Mouse (Mus musculus) splenic B cell, adult 2 months (primary cell): ENCODE measurements around the gene Dop1a.

Source experiments
- DNase-seq: peaks from one replicate; pipeline ENCODE4 v3.0.0-alpha.2; 2011; ENCODE audit warnings: low read depth, low spot score
- H3K27me3 ChIP-seq: 2 replicates; pipeline ENCODE4 v1.6.1; 2012; ENCODE audit warnings: mild to moderate bottlenecking, low read length, moderate library complexity, mixed read lengths; ENCODE audit not compliant: control insufficient read depth, poor library complexity, insufficient read depth, severe bottlenecking
- H3K36me3 ChIP-seq: 2 replicates; pipeline ENCODE4 v1.6.1; 2012; ENCODE audit warnings: mild to moderate bottlenecking, low read length, moderate library complexity, mixed read lengths; ENCODE audit not compliant: control insufficient read depth, poor library complexity, insufficient read depth, severe bottlenecking

Dop1a gene

DNA sequence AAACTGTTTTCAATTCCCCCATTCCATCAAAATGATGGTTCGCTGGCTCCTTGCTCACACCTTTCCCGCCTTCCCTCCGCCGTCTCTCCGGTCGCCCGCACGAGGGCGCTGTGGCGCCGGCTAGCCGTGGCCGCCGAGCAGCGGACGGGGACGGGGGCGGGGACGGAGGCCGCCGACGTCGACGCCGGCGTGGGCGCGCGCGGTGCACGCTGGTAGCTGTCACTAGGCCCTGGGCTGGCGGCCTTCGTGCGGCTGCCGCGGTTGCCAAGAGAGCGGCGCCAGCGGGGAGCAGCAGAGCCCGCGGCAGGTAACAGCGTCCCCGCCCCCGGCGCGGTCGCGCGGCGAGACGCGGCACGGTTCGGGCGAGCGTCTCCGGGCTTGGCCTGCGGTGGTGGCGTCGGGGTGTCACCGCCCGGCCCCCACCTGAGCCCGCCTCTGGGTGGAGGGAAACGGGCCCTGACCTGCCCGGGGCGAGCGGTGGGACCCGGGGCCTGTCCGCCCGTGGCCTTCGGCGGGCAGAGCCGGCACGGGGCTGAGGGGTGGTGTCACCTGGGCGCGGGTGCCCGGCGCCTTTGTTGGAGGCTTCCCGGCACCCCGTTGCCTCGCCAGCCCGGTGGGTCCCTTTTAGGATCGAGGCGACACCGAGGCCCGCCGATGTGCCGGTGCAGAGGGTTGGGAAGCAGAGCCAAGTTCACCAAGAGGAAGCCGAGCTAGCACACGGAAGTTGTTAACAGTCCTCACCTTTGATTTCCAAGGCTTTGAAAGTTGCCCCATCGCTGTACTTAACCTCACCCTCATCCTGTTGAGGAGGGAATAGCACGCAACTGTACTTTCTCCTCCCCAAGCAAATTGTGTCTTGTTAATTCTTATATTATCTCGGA, at the start of gene Dop1a:
Gene Dop1a (plus strand): TSS at position 165 of the 881 bp plus-strand sequence.
- no peaks in the 10 kb centered on the region for H3K27me3 ChIP-seq
- DNase-seq, result peak; percentile 95
- no peaks in the 10 kb centered on the region for H3K36me3 ChIP-seq

- no peaks in the 10 kb centered on the region for H3K36me3 ChIP-seq
- no peak for DNase-seq
These were observed 49.0 kb upstream of the Dop1a start for GRCm38 (mm10) chr9:86417971-86418370.

DNA sequence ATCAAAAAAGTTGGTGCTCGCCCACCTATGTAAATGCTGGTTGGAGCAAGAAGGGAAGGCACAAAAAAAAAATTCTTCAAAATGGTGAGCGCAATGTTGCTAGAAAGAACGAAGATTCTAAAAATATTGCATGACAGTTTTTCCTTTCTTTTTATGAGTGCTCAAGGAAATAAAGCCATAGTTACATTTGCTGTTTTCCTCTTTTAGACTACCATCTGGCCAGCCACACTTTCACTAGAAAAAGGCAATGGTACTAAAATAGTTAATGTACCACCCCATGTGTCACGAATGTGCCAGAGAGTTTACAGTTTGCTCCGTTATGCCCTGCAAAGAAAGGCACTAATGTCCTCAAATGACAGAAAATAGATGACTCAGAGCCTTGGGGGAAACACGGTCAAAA, 47.6 kb upstream of the Dop1a start:
- no peaks in the 10 kb centered on the region for H3K27me3 ChIP-seq
- no peak for DNase-seq

More at GRCm38 (mm10) chr9:86417971-86418370, 49.0 kb upstream of the Dop1a start:
- H3K27me3 ChIP-seq, result no peaks in the 10 kb centered on the region

GRCm38 (mm10) chr9:86423331-86423730, 43.6 kb upstream of the Dop1a start:
- no peaks in the 10 kb centered on the region for H3K27me3 ChIP-seq
- no peaks in the 10 kb centered on the region for H3K36me3 ChIP-seq
- DNase-seq, result no peak

More for the DNA sequence above, 47.6 kb upstream of the Dop1a start:
- H3K36me3 ChIP-seq, result no peaks in the 10 kb centered on the region

GRCm38 (mm10) chr9:86435510-86435909, 31.4 kb upstream of the Dop1a start:
- no peaks in the 10 kb centered on the region for H3K27me3 ChIP-seq
- no peak for DNase-seq

DNA sequence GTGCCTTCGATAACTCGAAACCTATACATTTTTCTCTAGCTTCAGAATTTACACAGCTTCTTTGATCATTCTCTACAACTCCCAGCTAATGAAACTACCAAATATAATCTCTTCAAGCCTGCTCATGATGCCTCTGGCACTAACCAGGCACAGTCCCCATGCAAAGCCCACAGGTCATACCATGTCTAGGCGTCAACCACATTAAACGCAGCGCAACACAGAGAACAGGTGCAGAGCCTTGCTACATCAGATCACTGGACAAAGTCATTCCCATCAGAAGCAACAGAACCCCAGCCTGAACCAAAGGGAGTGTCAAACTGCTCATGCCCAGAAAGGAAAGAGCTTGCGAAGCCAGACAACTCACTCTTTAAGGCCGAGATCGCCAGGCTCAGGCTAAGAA, 30.3 kb upstream of the Dop1a start:
- Histone ChIP-seq H3K36me3 (no peaks in the 10 kb centered on the region), H3K27me3 (no peaks in the 10 kb centered on the region)
- DNase-seq, result no peak

More at GRCm38 (mm10) chr9:86435510-86435909, 31.4 kb upstream of the Dop1a start:
- no peaks in the 10 kb centered on the region for H3K36me3 ChIP-seq

DNA sequence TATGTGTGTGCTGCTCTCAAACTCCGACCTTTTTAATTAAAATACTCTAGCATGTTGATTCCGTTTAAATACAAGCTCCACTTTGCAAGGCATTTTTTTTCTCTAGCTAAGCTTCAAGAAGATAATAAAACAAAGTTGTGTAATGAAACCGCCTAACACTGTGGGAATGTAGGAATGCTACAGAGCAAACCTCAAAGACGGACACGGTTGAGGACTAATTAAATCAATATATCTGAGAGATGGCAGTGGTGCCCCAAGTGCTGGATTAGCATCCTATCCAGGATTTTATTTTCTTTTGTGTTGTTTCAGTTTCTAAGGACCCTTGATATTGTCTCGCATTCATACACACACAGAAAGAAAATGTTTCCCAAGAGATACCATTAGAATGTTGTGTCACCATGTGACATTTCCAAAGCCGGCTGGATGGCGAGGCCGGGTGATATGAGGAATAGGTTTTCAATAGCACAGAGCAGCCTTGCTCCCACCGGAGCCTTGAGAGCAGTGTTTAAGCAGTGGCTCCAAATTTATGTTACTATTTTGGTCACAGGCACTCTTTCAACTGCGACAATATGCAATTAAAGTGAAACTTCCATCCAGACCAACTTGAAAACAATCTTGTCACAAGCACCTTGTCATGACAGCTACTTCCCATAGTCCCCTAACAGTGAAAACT, 28.5 kb upstream of the Dop1a start:
- H3K36me3 ChIP-seq, result no peaks in the 10 kb centered on the region
- no peaks in the 10 kb centered on the region for H3K27me3 ChIP-seq
- DNase-seq, result no peak

- H3K36me3 ChIP-seq, result no peaks in the 10 kb centered on the region
- no peak for DNase-seq
- H3K27me3 ChIP-seq, result no peaks in the 10 kb centered on the region
These were observed 24.7 kb upstream of the Dop1a start for GRCm38 (mm10) chr9:86442248-86442647.

GRCm38 (mm10) chr9:86446847-86447246, 20.1 kb upstream of the Dop1a start:
- DNase-seq, result no peak
- no peaks in the 10 kb centered on the region for H3K27me3 ChIP-seq
- no peaks in the 10 kb centered on the region for H3K36me3 ChIP-seq

- Histone ChIP-seq H3K36me3 (no peaks in the 10 kb centered on the region), H3K27me3 (no peaks in the 10 kb centered on the region)
- no peak for DNase-seq
These were observed 19.5 kb upstream of the Dop1a start for GRCm38 (mm10) chr9:86447431-86447830.

- DNase-seq, result peak; percentile 78
- H3K36me3 ChIP-seq, result no peaks in the 10 kb centered on the region
- H3K27me3 ChIP-seq, result no peaks in the 10 kb centered on the region
These were observed 17.4 kb upstream of the Dop1a start for GRCm38 (mm10) chr9:86449581-86449980.

GRCm38 (mm10) chr9:86451094-86451493, 15.9 kb upstream of the Dop1a start:
- Histone ChIP-seq H3K27me3 (no peaks in the 10 kb centered on the region), H3K36me3 (no peaks in the 10 kb centered on the region)
- no peak for DNase-seq

- Histone ChIP-seq H3K36me3 (no peaks in the 10 kb centered on the region), H3K27me3 (no peaks in the 10 kb centered on the region)
- peak; percentile 79 for DNase-seq
These were observed 15.3 kb upstream of the Dop1a start for GRCm38 (mm10) chr9:86451617-86452016.

DNA sequence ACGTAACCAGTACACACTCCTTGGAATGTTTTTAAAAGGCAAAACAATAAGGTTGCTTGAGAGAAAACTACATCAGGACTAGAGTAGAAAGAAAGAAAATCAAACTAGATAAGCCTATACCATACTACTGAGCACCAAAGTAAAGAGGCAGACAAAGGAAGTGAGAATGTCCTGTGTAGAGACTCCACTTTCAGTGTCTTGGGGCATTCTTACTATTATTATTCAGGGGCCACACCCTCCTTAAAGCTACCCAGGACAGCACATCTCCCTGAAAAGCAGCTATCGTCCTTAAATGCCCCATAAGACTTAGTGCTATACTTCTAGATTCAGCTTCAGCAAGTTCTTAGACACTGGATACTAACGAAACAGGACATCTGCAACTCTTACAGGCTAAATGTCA, 13.3 kb upstream of the Dop1a start:
- no peak for DNase-seq
- H3K27me3 ChIP-seq, result no peaks in the 10 kb centered on the region
- H3K36me3 ChIP-seq, result no peaks in the 10 kb centered on the region
